Mouse (Mus musculus) thymus, adult 2 months (tissue): ENCODE data around the gene 2010111I01Rik. TPM values are rescaled to one million over a fixed set of nuclear protein-coding genes. Genes with fewer than 3 reads are reported as not detected.

Experiments used
- DNase-seq: peaks from one replicate; pipeline ENCODE4 v3.0.0; 2021
- H3K27ac ChIP-seq: fragments of 200-500 bp; 2 replicates; pipeline ENCODE4 v1.5.1; 2012; ENCODE audit warnings: low read length, control low read depth; ENCODE audit not compliant: control insufficient read depth, insufficient read depth
- H3K27me3 ChIP-seq: fragments of 200-500 bp; 2 replicates; pipeline ENCODE4 v1.6.1; 2012; ENCODE audit warnings: mild to moderate bottlenecking, low read length, moderate library complexity, mixed read lengths; ENCODE audit not compliant: control insufficient read depth, insufficient read depth
- H3K36me3 ChIP-seq: fragments of 200-500 bp; 2 replicates; pipeline ENCODE4 v1.6.1; 2012; ENCODE audit warnings: mild to moderate bottlenecking, low read length, moderate library complexity; ENCODE audit not compliant: control insufficient read depth, insufficient read depth
- H3K4me1 ChIP-seq: fragments of 200-500 bp; replicated peaks from 2 replicates; pipeline ENCODE4 v1.6.1; 2012; ENCODE audit warnings: low read length; ENCODE audit not compliant: control insufficient read depth, insufficient read depth
- H3K4me3 ChIP-seq: fragments of 200-500 bp; 2 replicates; pipeline ENCODE4 v1.5.1; 2012; ENCODE audit warnings: mild to moderate bottlenecking, low read length, control low read depth, moderate library complexity; ENCODE audit not compliant: control insufficient read depth, insufficient read depth
- CTCF ChIP-seq: fragments of 200-500 bp; IDR thresholded peaks from 2 replicates; pipeline ENCODE4 v1.5.1; 2012; ENCODE audit warnings: mild to moderate bottlenecking, control low read depth, low read length, moderate library complexity, borderline replicate concordance; ENCODE audit not compliant: control insufficient read depth, poor library complexity, insufficient read depth; ENCODE audit errors: extremely low read depth
- POLR2A ChIP-seq: fragments of 200-500 bp; IDR thresholded peaks from 2 replicates; pipeline ENCODE4 v1.6.1; 2012; ENCODE audit warnings: mild to moderate bottlenecking, low read length, control low read depth, moderate library complexity; ENCODE audit not compliant: control insufficient read depth, poor library complexity, insufficient read depth; ENCODE audit errors: extremely low read depth
- WGBS: fragments of 180-500 bp; shearing (Covaris S2); methylation state at CpG from one replicate; pipeline ENCODE4 v1.1.7; 2018; 5-methylcytosine and 5-hydroxymethylcytosine counted together
- polyA plus RNA-seq: library from polyadenylated mRNA; depleted of rRNA; stranded (reverse); fragments of >200 nt; gene quantifications from 2 replicates; pipeline ENCODE4 v1.2.3, GENCODE M21; 2012

The 2010111I01Rik gene
- polyA plus RNA-seq, 1 experiment = 61.4 TPM

- H3K4me1 ChIP-seq = no peaks in the 10 kb centered on the region
- TF ChIP-seq POLR2A = no peak
- no peak for TF ChIP-seq CTCF
- 89% methylated on average over 2 of the region's 2 CpGs for WGBS
- H3K36me3 ChIP-seq = no peaks in the 10 kb centered on the region
- no peak overlapping the region for H3K4me3 ChIP-seq
- no peak for DNase-seq
- no peaks in the 10 kb centered on the region for H3K27me3 ChIP-seq
- H3K27ac ChIP-seq = no peak overlapping the region
Observed at GRCm38 (mm10) chr13:63120296-63120695, 155.6 kb downstream of the 2010111I01Rik start.

- no peak overlapping the region for H3K4me3 ChIP-seq
Observed at GRCm38 (mm10) chr13:63121747-63122146, 157.1 kb downstream of the 2010111I01Rik start.

GRCm38 (mm10) chr13:63126206-63126605, 161.5 kb downstream of the 2010111I01Rik start:
- 0 out of 2 replicates have a peak, but pooled peaks cover 2% of the 10 kb centered on the region for H3K27me3 ChIP-seq
- no peak overlapping the region for H3K4me3 ChIP-seq
- WGBS = 90% methylated on average over 3 of the region's 3 CpGs
- H3K4me1 ChIP-seq = no peaks in the 10 kb centered on the region
- no peak for TF ChIP-seq CTCF
- TF ChIP-seq POLR2A = no peak
- H3K27ac ChIP-seq = no peak overlapping the region
- no peaks in the 10 kb centered on the region for H3K36me3 ChIP-seq
- no peak for DNase-seq

More at GRCm38 (mm10) chr13:63121747-63122146, 157.1 kb downstream of the 2010111I01Rik start:
- no peaks in the 10 kb centered on the region for H3K36me3 ChIP-seq
- H3K27me3 ChIP-seq = no peaks in the 10 kb centered on the region
- DNase-seq = no peak
- no peaks in the 10 kb centered on the region for H3K4me1 ChIP-seq
- H3K27ac ChIP-seq = no peak overlapping the region
- WGBS = 95% methylated on average over 4 of the region's 4 CpGs
- TF ChIP-seq POLR2A (no peak), CTCF (no peak)

DNA sequence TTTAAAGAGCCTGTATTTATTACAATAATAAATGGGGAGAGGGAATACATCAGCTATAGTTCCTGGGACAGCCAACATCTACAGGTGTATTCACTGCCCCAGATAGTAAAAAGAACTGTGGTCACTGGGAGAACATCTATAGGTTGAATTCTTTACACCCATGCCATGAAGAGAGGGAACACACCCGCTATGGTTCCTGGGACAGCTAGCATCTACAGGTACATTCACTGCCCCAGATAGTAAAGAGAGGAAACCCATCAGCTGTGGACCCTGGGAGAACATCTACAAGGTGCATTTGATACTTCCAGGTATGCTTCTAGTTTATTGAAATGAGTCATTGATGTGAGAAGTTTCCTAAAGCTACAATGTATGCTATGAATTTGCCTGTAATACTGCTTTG, 162.8 kb downstream of the 2010111I01Rik start:
- Histone ChIP-seq H3K36me3 (no peaks in the 10 kb centered on the region), H3K4me3 (no peak overlapping the region), H3K4me1 (no peaks in the 10 kb centered on the region), H3K27ac (no peak overlapping the region), H3K27me3 (0 out of 2 replicates have a peak, but pooled peaks cover 2% of the 10 kb centered on the region)
- TF ChIP-seq CTCF (no peak), POLR2A (no peak)
- 100% methylated on average over 1 of the region's 1 CpGs for WGBS
- DNase-seq = no peak

- no peaks in the 10 kb centered on the region for H3K27me3 ChIP-seq
- DNase-seq = no peak
- no peak overlapping the region for H3K4me3 ChIP-seq
- H3K4me1 ChIP-seq = no peaks in the 10 kb centered on the region
- WGBS = 92% methylated on average over 5 of the region's 5 CpGs
- TF ChIP-seq CTCF (no peak), POLR2A (no peak)
- no peaks in the 10 kb centered on the region for H3K36me3 ChIP-seq
- no peak overlapping the region for H3K27ac ChIP-seq
Observed at GRCm38 (mm10) chr13:63134879-63135421, 170.3 kb downstream of the 2010111I01Rik start.

DNA sequence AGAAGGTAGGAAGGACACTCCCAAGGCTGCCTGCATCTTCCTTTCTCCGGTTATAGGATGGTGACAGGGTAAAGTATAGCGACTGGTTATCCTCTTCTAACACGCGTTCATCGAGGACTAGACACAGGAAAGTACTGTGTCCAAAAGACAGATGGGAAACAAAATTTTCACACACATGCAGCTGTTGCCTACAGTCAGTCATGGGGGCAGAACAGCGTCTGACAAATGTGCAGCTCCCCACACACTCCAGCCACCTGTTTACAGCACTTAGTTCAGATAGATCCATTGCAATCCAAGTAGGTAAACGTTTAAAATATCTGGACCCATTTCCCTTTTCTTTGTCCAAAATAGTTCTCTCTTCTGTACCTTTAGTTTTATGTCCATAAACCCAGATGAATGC, 171.3 kb downstream of the 2010111I01Rik start:
- no peaks in the 10 kb centered on the region for H3K36me3 ChIP-seq
- no peak for DNase-seq
- no peak overlapping the region for H3K27ac ChIP-seq
- WGBS = 96% methylated on average over 7 of the region's 7 CpGs
- TF ChIP-seq POLR2A = no peak
- TF ChIP-seq CTCF = no peak
- H3K4me3 ChIP-seq = no peak overlapping the region
- no peaks in the 10 kb centered on the region for H3K27me3 ChIP-seq
- no peaks in the 10 kb centered on the region for H3K4me1 ChIP-seq

GRCm38 (mm10) chr13:63136775-63137174, 172.1 kb downstream of the 2010111I01Rik start:
- no peaks in the 10 kb centered on the region for H3K36me3 ChIP-seq
- WGBS = 94% methylated on average over 1 of the region's 1 CpGs
- DNase-seq = peak; percentile 20
- no peak for TF ChIP-seq CTCF
- no peak for TF ChIP-seq POLR2A
- H3K4me3 ChIP-seq = no peak overlapping the region
- H3K27ac ChIP-seq = no peak overlapping the region
- H3K4me1 ChIP-seq = no peaks in the 10 kb centered on the region
- no peaks in the 10 kb centered on the region for H3K27me3 ChIP-seq
